ENCODE assay signal across 20 mouse cellular contexts in the genomic region with DNA sequence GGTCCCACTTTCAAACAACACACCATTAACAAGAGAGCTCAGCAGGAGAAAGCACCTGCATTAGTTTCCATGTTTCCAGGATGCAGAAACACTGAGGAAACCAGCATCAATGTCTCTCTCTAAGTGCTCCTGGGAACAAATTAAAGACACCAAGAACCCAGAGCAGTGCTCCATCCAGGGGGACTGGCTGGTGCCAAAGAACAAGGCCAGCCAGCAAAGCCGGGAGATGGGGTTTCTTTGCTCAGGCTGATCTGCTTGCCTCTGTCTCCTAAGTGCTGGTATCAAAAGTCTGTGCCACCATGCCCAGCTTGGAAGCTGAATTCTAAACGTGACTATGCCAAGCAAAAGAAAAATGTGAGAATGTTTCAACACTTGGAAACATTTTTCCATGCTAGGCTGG. TPM values are rescaled to one million over a fixed set of nuclear protein-coding genes. Genes with fewer than 3 reads are reported as not detected.
DNase-seq lines count a peak whose midpoint lies in the region; ATAC-seq and TF ChIP-seq lines count a peak whose summit lies in the region.
"Had no signal": no experiment of that assay in that cellular context is flagged by ENCODE, and none has a peak within 500 bp of the region (broad histone marks: within the 10 kb centered on the region; RNA-seq: fewer than 3 reads in every experiment).

No protein-coding gene starts in this region.

- H3K4me3 ChIP-seq in heart, embryonic 11.5 days (ENCODE audit: low read depth, low read length): no peak overlapping the region
- H3K4me3 ChIP-seq in liver, embryonic 14.5 days (ENCODE audit: insufficient read depth in 1 of 2, low read depth in 2 of 2, low read length in 2 of 2): no peak overlapping the region
- no peak overlapping the region for H3K4me3 ChIP-seq in CH12.LX (replicated peaks in 1 of 3; ENCODE audit: low read depth in 2 of 3, low read length in 2 of 3, poor library complexity in 1 of 3)
- H3K4me3 ChIP-seq: embryonic facial prominence, embryonic 13.5 days had no signal

- no peak overlapping the region for H3K4me2 ChIP-seq in heart, embryonic 11.5 days
- H3K4me2 ChIP-seq in liver, embryonic 14.5 days (ENCODE audit: low read depth): no peak overlapping the region
- no peak overlapping the region for H3K4me2 ChIP-seq in CH12.LX (ENCODE audit: insufficient read depth, low read depth, poor library complexity, severe bottlenecking)
- H3K4me2 ChIP-seq: embryonic facial prominence, embryonic 13.5 days; hindbrain, embryonic 14.5 days had no signal

- TF ChIP-seq EP300 in liver, embryonic 14.5 days (IDR thresholded peaks at IDR 0.05; ENCODE audit: low read depth): no peak
- TF ChIP-seq EP300 in CH12.LX (IDR thresholded peaks at IDR 0.05; ENCODE audit: low read length): no peak

- in situ Hi-C loops in CH12.LX (cut with MboI; ENCODE audit: low pct_ligation_motif_present, low pct_unique_long_range_greater_than_20kb, low sequenced_read_pairs): loop anchor here (5.0 kb wide), 1 partner anchor 131 kb away; no protein-coding TSS in a partner anchor

- ATAC-seq in heart, embryonic 11.5 days (replicated peaks; ENCODE audit: insufficient number of reproducible peaks, low FRiP score, low TSS enrichment): no peak
- no peak for ATAC-seq in liver, embryonic 14.5 days (ENCODE audit: insufficient read depth)
- 0 out of 2 replicates have a peak, but pooled peaks have one; percentile 3 for ATAC-seq in megakaryocyte-erythroid progenitor cell, adult 5-6 weeks (replicated peaks; ENCODE audit: low FRiP score, low TSS enrichment, poor library complexity, severe bottlenecking)

- no peak overlapping the region for H3K27ac ChIP-seq in heart, embryonic 11.5 days (ENCODE audit: low read depth, low read length)
- peak overlapping the region; percentile 8; the same call in 1 of the 2 replicates for H3K27ac ChIP-seq in liver, embryonic 14.5 days
- no peak overlapping the region for H3K27ac ChIP-seq in CH12.LX (ENCODE audit: insufficient read depth, low read depth)
- H3K27ac ChIP-seq: embryonic facial prominence, embryonic 13.5 days; hindbrain, embryonic 14.5 days had no signal

- H3K79me2 ChIP-seq in CH12.LX (replicated peaks; ENCODE audit: control insufficient read depth, extremely low read depth, insufficient read depth, poor library complexity, severe bottlenecking): peaks cover 27% of the 10 kb centered on the region

- TF ChIP-seq CTCF in liver, embryonic 14.5 days (IDR thresholded peaks at IDR 0.05; ENCODE audit: low read depth): no peak
- no peak for TF ChIP-seq CTCF in CH12.LX (conservative IDR thresholded peaks at IDR 0.05 in 1 of 2, IDR thresholded peaks at IDR 0.05 in 1 of 2; ENCODE audit: low read depth in 2 of 2, low read length in 2 of 2)

- no peaks in the 10 kb centered on the region for H3K27me3 ChIP-seq in heart, embryonic 11.5 days (ENCODE audit: control insufficient read depth, insufficient read depth, low read length)
- no peaks in the 10 kb centered on the region for H3K27me3 ChIP-seq in liver, embryonic 14.5 days (ENCODE audit: control insufficient read depth, insufficient read depth, low read length)
- H3K27me3 ChIP-seq in CH12.LX (replicated peaks): no peaks in the 10 kb centered on the region
- H3K27me3 ChIP-seq: embryonic facial prominence, embryonic 13.5 days; Patski had no signal

- 55% methylated on average over 2 of the region's 2 CpGs for WGBS in heart, embryonic 11.5 days (ENCODE audit: insufficient replicate concordance)
- 45% methylated on average over 2 of the region's 2 CpGs for WGBS in liver, embryonic 14.5 days (ENCODE audit: insufficient replicate concordance)

- peaks cover 11% of the 10 kb centered on the region for H3K4me1 ChIP-seq in heart, embryonic 11.5 days (ENCODE audit: control insufficient read depth, insufficient read depth, low read length)
- peaks cover 7 to 11% of the 10 kb centered on the region in 2 experiments for H3K4me1 ChIP-seq in liver, embryonic 14.5 days (replicated peaks; ENCODE audit: control insufficient read depth in 2 of 2, insufficient read depth in 2 of 2, low read length in 1 of 2)
- peaks cover 0 to 36% of the 10 kb centered on the region in 2 experiments; a peak in 3 of 4 replicates for H3K4me1 ChIP-seq in CH12.LX (ENCODE audit: control insufficient read depth in 1 of 2, insufficient read depth in 2 of 2)

- H3K36me3 ChIP-seq in heart, embryonic 11.5 days (ENCODE audit: control insufficient read depth, insufficient read depth, low read length): peaks cover 15% of the 10 kb centered on the region; the same call in 1 of the 2 replicates
- H3K36me3 ChIP-seq in liver, embryonic 14.5 days (replicated peaks; ENCODE audit: control insufficient read depth, insufficient read depth, low read depth): peaks cover 28% of the 10 kb centered on the region
- peaks cover 35 to 74% of the 10 kb centered on the region in 2 experiments for H3K36me3 ChIP-seq in CH12.LX (replicated peaks in 1 of 2; ENCODE audit: control insufficient read depth in 1 of 2, insufficient read depth in 1 of 2, low read length in 1 of 2)

- no peak for TF ChIP-seq RAD21 in CH12.LX (IDR thresholded peaks at IDR 0.05; ENCODE audit: low read depth, low read length)

- no peak; the same call in 1 of the 2 replicates for TF ChIP-seq POLR2A in CH12.LX (IDR thresholded peaks at IDR 0.05; ENCODE audit: low read depth, low read length)

- dilution Hi-C loops in CH12.LX (cut with MboI; ENCODE audit: extremely low pct_ligation_motif_present, extremely low pct_unique_long_range_greater_than_20kb, low sequenced_read_pairs): no loop called here

- no peak overlapping the region for H3K9ac ChIP-seq in heart, embryonic 11.5 days (ENCODE audit: low read depth, low read length)
- H3K9ac ChIP-seq in liver, embryonic 14.5 days (replicated peaks): no peak overlapping the region
- H3K9ac ChIP-seq in CH12.LX (ENCODE audit: insufficient read depth, low read depth): no peak overlapping the region
- H3K9ac ChIP-seq: embryonic facial prominence, embryonic 13.5 days; hindbrain, embryonic 14.5 days had no signal

- DNase-seq in heart, adult 11 months: peak; percentile 64
- DNase-seq in liver, embryonic 14.5 days (ENCODE audit: low read depth in 3 of 3, low spot score in 3 of 3): no peak
- DNase-seq in liver (no peak), CH12.LX (ENCODE audit: extremely low read depth) (peak; percentile 29)
- DNase-seq in urinary bladder, adult 2 months (ENCODE audit: low spot score): no peak

- H3K9me3 ChIP-seq in heart, embryonic 11.5 days (replicated peaks; ENCODE audit: control insufficient read depth, low read length): no peaks in the 10 kb centered on the region
- no peaks in the 10 kb centered on the region for H3K9me3 ChIP-seq in liver, embryonic 14.5 days (ENCODE audit: control insufficient read depth, low read length)
- no peaks in the 10 kb centered on the region for H3K9me3 ChIP-seq in CH12.LX (replicated peaks; ENCODE audit: low read length)
- H3K9me3 ChIP-seq: embryonic facial prominence, embryonic 13.5 days had no signal

TF ChIP-seq in CH12.LX, 34 proteins besides CTCF, POLR2A, EP300 and RAD21:
- peak; percentile 9; the same call in 1 of the 2 replicates for TF ChIP-seq CHD2 (IDR thresholded peaks at IDR 0.05; ENCODE audit: low read length)
- TF ChIP-seq NELFE (IDR thresholded peaks at IDR 0.05; ENCODE audit: low read depth, low read length): no peak
- TF ChIP-seq MYC (IDR thresholded peaks at IDR 0.05; ENCODE audit: low read depth, low read length): no peak
- no peak for TF ChIP-seq TCF12 (IDR thresholded peaks at IDR 0.05; ENCODE audit: low read depth, low read length)
- TF ChIP-seq ZC3H11A (IDR thresholded peaks at IDR 0.05; ENCODE audit: low read depth, low read length): no peak
- TF ChIP-seq NRF1 (IDR thresholded peaks at IDR 0.05; ENCODE audit: low read depth, low read length): no peak
- no peak for TF ChIP-seq ELF1 (IDR thresholded peaks at IDR 0.05; ENCODE audit: low read depth, low read length)
TF ChIP-seq in CH12.LX: peak in this region for 1.

RNA-seq across cellular contexts. Expression of a gene that starts 5.3 kb away (rescaled TPM):
- polyA plus RNA-seq in heart, embryonic 11.5 days (2014; fragmentation: Nextera tagmentation; extraction: Ambion mirVana): 1,187 and 1,254 TPM in 2 replicates
- 415 and 957 TPM in 2 replicates for polyA plus RNA-seq in liver, embryonic 14.5 days (2012; rRNA removed)
- 1,180 and 1,233 TPM in 2 replicates for polyA plus RNA-seq in liver, embryonic 14.5 days (2014; fragmentation: Nextera tagmentation; extraction: Ambion mirVana)
- total RNA-seq in CH12.LX (2012; rRNA removed) (2,433 and 2,459 TPM in 2 replicates), CH12.LX (2014; rRNA removed) (1,302 and 1,462 TPM in 2 replicates)
- polyA plus RNA-seq in CH12.LX (2012; ENCODE audit: insufficient read length, low read depth): 1,181 and 1,419 TPM in 2 replicates
- 2,939 and 3,315 TPM in 2 replicates for total RNA-seq in megakaryocyte-erythroid progenitor cell, adult 5-6 weeks (2014; fragmentation: Nextera tagmentation)
- 499 and 554 TPM in 2 replicates for total RNA-seq in megakaryocyte-erythroid progenitor cell, adult 5-6 weeks (2017)
- 1,766 and 1,999 TPM in 2 replicates for polyA plus RNA-seq in urinary bladder, adult 2 months (2012; rRNA removed)

RNA-seq across cellular contexts. Expression of a gene that starts 16.0 kb away (rescaled TPM):
- not detected in 2 replicates for polyA plus RNA-seq in heart, embryonic 11.5 days (2014; fragmentation: Nextera tagmentation; extraction: Ambion mirVana)
- not detected in 2 replicates for polyA plus RNA-seq in liver, embryonic 14.5 days (2012; rRNA removed)
- not detected in 2 replicates for polyA plus RNA-seq in liver, embryonic 14.5 days (2014; fragmentation: Nextera tagmentation; extraction: Ambion mirVana)
- total RNA-seq in CH12.LX (2012; rRNA removed) (not detected in 2 replicates), CH12.LX (2014; rRNA removed) (not detected in 2 replicates)
- not detected in 2 replicates for polyA plus RNA-seq in CH12.LX (2012; ENCODE audit: insufficient read length, low read depth)
- not detected in 2 replicates for total RNA-seq in megakaryocyte-erythroid progenitor cell, adult 5-6 weeks (2014; fragmentation: Nextera tagmentation)
- not detected in 2 replicates for total RNA-seq in megakaryocyte-erythroid progenitor cell, adult 5-6 weeks (2017)
- polyA plus RNA-seq in urinary bladder, adult 2 months (2012; rRNA removed): not detected in 2 replicates
- total RNA-seq: adrenal gland, postnatal 10 days; gastrocnemius, postnatal 10 days; heart, adult 18-20 months; heart, postnatal 36 days; layer of hippocampus, adult 18-20 months; layer of hippocampus, postnatal 25 days; left cerebral cortex, postnatal 36 days had no signal
- polyA plus RNA-seq: C2C12; embryonic facial prominence, embryonic 13.5 days; heart, embryonic 14.5 days; hindbrain, embryonic 14.5 days; neural tube, embryonic 14.5 days; Patski had no signal

Comparison
In these comparisons a context has a peak if more than half of its experiments do, and no peak if none do; other contexts are left out.
1. DNase-seq: peak in heart, adult 11 months (single experiment) and CH12.LX (single experiment); none in liver, embryonic 14.5 days (0 of 3), liver (single experiment) and urinary bladder, adult 2 months (single experiment).